Mouse (Mus musculus) embryo, embryonic 9.5 days (tissue): ENCODE results near the gene Vezf1.
"Not testable (repeated sequence)": the region's sequence is repeated elsewhere in the genome, so short reads cannot be mapped to it uniquely, and the experiment has no call there.

ENCODE experiments used
- DNase-seq: peaks from one replicate; pipeline ENCODE4 v3.0.0-alpha.2; 2017; ENCODE audit errors: extremely low spot score

Gene Vezf1

DNA sequence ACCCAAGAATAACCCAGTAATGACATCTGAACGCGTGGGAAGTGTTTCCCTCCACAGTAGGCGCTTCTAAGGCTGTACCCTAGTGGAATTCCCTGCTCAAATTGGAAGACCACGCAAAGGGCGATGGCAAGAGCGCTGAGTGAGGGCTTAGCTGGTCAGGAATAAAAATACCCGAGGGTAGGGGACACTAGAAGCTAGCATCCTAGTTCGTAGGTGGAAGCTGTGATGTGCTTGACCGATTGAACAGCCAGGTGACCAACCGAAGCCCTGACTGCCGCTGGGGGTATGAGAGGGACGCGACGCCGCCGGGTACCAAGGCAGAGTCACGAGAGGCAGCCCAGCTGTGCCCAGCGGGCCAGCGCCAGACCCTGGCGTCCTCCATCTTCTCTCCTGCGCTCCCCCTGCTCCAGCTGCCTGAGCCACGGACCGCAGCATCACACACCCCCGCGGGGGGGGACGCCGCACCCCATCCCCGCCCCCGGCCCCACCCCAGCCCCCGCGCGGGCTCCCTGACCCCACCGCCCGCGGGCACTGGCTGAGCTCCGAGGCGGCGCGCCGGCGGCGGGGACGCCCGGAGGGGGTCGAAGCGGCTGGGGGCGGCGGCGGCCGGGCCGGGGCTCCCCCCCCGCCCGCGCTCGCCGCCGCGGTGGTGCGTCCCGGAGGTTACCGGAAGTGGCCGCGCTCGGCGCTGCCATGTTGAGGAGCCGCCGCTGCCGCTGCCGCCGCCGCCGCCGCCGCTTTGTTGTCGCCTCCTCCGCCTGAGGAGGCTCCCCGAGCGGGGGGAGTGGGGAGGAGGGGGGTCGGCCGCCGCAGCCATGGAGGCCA lies at the start of gene Vezf1:
Vezf1 (plus strand) TSS at position 694 of the 825 bp plus-strand sequence.
- DNase-seq = peak; percentile 89

DNA sequence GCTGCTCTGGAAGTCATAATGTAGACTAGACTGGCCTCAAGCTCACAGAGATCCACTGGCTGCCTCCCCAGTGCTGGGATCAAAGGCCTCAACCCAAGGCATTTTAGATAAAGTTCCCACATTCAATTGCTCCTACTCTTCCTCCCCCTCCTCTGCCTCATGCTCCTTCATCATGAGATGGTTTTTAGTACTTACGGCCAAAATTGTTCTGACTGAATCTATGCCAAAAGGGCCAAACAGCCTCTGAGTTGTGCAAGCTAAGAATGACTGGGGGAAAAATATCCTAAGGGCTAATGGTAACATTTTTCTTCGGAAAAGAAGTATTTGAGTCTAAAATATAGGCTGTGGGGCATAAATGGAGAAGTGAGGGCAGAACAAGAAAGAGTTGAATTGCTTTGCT lies 44.1 kb upstream of the Vezf1 start:
- no peak for DNase-seq

DNA sequence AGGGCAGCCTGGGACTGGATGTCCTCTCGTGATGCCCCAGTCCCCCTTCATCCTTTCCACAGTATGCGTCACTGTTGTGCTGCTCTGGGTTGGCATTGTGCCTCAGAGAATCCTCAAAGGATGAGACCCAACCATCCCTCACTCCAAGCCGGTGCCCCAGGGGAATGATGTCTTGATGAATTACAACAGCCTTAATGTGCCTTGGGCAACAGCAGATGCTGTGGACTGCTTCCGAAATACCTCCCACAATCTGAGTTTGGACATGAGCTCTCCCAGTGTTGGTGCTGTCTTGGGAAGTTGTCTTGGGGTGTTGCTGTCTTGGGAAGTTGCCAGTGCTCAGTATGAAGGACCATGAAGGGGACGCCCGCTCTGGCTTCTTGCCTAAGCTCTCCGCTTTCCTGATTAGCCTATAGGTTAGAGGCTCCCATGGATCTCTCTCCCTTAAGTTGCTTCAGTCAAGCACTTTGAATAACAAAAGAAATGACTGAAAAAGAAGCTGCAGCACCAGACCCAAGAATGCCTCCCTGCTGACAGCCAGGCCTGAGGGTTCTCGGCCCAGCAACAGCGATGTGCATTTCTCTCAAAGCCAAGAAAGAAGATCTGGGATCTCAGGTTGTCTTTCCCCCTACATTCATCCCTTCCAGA lies 40.6 kb upstream of the Vezf1 start:
- DNase-seq = no peak

DNA sequence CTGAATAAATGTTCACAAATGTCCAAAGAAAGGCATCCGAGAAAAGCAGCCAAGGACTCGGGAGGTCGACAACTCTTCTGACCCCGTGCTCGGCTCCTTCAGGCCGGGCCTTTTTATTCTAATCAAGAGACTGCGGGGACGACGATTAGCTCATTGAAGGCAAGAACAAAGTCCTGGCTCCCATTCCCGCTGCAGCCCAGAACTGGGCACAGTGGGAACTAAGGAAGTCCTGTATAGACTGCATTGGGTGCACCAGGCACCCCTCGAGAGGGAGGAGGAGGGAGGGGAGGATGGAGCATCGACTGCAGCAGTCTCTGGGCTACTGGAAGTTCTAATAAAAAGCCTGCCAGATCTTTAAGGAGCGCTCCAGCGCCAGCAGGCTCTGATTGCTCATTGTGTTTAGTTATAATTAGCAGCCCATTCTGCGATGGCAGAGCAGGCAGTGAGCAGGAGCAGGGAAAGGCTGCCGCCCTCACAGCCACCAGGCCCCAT lies 39.8 kb upstream of the Vezf1 start:
- peak; percentile 35 for DNase-seq

DNA sequence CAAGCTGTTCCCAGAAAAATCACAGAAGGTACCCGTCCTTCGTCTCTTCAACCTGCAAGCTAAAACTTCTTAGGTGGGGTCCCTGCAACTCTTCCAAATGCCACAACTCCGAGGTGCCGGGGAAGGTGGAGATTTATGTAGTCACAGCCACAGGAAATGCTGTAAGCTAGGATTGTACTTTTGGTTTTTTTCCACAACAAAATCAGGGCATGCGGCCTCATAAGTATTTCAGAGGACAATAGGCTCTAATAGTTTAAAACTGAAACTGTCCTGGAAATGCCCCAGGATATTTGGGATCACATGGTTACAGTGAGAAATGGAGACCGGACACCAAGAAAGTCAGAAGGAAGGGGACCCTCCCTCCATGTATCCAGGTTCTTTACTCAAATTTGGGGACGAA lies 37.9 kb upstream of the Vezf1 start:
- no peak for DNase-seq

DNA sequence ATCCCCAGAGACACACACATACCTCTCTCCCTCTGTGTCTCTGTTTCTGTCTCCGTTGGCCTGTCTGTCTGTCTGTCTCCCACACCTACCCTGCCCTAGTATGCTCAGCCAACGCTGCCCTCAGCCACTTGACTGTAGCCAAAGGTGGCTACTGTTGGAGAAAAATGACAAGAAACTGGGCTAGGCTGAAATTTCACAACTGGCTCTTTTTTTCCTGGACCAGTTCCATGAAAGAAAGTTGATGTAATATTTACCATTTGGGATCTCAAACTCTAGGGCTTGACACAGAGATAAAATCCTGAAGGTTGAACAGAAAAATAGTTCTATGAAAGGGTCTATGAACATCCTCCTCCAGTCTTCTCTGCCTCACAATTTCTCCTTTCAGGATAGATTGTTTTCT lies 37.2 kb upstream of the Vezf1 start:
- DNase-seq = no peak

DNA sequence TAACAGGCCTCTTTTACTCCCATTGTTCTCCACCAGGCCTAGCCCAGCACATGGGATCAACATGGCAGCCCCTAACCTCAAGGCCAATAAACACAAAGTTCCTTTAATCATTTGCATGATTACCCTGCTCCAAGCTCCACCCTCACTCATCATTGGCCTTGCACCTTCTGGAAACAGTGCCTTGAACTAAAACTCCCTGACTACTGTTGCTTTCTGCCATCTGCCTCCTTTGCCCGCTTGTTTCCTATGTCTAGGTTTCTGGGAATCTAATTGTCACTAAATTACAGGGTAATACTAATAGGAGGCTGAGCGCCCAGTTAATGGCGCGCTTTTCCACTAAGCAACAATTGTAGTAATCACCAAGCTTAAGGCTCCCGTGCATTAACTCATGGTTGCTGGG lies 36.3 kb upstream of the Vezf1 start:
- no peak for DNase-seq

DNA sequence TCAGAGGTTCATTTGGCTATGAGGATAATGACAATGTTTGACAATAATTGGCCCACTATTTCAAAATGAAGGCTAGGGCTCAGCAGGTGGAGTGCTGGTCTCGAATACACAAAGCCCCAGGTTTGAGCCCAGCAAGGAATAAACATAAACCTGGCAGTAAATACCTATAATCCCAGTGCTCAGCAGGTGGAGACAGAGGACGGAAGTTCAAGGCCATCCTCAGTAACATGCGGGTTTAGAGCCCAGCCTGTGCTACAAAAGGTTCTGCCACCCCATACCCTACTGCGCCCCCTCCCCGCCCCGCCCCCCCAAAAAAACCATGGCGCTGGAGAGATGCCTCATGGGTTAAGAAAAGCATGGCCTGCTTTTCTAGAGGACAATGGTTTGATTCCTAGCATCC lies 32.1 kb upstream of the Vezf1 start:
- no peak for DNase-seq

DNA sequence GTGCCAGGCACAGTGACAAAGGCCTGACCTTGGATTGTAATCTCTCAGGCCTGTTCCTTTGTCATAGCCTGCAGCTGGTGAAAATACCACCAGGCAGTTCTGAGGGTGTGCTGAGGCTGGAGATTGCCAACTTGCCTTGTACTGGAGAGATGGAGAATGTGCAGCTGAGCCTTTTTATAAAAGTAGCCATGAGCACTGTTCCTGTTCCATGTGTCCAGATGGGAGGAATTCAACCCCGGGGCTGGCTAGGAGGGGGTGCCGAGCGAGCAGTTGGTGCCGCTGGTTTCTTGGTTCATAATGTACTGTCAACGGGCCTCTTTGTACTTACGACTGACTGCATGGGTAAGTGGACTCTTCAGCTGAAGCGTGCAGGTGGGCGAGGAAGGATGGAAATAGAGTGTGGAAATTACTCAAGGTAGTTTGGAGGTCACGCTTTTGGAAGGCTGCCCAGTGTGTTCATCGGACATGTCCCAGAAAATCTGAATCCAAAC lies 31.3 kb upstream of the Vezf1 start:
- no peak for DNase-seq

DNA sequence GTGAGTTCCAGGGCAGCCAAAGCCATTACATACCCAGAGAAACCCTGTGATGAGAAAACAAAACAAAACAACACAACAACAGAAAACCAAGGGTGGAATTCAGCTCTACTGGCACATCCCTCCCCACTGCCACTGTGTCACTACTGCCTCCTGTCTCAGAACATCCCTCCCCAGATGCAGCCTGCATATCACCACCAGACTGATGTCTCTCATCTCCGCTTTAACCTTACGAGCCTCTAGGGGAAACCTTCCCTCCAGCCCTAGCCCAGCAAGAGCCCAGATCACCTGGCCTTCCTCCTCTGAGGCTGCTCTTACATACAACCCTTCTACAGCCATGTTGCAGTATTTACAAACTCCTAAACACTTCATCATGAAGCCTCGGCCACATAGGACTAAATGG lies 30.7 kb upstream of the Vezf1 start:
- DNase-seq = no peak

DNA sequence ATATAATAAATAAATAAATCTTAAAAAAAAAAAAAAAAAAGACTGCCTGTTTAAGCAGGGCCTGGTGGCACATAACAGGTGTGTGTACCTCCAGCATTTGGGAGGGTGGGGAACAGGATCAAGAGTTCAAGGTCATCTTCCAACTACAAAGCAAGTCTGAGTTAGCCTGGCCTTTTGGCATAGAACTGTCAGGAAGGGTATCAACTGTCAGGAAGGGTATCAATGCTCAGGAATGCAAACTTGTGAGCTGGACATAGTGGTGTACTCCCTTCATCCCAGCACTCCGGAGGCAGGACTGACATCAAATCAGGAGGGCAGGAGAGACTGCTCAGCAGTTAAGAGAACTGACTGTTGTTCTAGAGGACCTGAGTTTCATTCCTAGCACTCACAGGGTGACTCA lies 29.0 kb upstream of the Vezf1 start:
- DNase-seq = no peak

DNA sequence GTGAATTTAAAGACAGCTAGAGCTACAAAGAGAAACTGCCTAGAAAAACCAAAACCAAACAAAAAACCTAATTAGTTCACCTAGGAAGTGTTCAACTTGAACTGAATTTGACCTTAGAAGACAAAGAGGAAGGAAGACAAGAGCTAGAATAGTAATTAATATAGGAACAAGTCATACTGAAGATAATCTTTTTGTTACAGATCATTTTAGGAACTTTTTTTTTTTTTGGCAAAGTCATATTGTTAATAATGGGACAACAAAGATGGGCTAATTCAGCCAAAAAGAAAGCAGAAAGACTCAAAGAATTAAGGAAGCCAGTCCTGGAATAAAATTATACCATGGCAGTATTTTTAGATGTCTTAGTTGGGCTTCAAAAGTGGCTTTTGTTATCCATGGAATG lies 23.8 kb upstream of the Vezf1 start:
- DNase-seq = no peak

DNA sequence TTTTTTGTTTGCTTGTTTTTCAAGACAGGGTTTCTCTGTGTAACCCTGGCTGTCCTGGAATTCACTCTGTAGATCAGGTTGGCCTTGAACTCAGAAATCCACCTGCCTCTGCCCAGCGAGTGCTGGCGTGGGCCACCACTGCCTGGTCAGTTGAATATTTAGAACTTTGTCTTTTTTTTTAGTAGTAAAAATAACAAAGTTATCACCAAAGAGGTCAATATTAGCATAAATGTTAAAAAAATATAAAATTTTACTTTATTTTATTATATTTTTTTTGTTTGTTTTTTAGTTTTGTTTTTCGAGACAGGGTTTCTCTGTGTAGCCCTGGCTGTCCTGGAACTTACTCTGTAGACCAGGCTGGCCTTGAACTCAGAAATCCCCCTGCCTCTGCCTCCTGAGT lies 22.9 kb upstream of the Vezf1 start:
- DNase-seq = not testable (repeated sequence)

DNA sequence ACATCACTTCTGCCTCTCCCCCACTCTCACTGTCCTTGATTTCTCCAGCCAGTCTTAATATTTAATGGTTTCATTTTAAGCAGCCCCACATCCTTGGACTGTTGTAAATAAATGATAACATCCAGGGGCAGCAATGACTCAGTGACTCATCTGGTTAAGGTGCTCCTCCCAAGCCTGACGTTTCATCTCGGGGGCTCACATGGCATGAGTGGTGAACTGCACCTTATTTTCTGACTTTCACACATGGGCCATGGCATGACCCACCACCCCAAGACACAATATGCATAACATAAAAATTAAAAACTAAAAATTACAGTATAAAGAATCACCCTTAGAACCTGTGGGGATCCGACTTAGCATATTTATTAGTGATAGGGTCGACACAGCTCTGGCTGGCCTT lies 22.2 kb upstream of the Vezf1 start:
- DNase-seq = no peak

DNA sequence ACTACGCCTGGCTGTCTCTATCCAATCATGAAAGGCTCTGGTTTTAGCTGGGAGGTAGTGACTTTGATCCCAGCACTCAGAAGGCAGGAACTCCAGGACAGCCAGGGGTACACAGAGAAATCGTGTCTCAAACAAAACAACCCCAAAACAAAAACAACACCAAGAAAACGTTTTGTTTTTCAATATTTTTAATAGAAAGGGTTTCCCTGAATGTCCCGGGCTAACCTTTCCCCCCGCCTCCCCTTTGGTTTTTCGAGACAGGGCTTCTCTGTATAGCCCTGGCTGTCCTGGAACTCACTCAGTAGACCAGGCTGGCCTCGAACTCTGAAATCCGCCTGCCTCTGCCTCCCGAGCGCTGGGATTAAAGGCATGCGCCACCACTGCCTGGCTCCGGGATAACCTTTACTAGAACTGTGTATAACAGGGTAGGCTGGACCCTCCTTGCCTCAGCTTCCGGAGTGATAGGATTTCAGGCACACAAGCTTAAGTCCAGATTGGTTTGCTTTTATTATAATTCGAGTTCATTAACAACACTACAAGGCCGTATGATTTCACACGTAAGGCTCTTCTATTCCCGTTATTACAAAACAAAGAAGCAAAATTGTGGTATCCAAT lies 21.6 kb upstream of the Vezf1 start:
- DNase-seq = no peak

DNA sequence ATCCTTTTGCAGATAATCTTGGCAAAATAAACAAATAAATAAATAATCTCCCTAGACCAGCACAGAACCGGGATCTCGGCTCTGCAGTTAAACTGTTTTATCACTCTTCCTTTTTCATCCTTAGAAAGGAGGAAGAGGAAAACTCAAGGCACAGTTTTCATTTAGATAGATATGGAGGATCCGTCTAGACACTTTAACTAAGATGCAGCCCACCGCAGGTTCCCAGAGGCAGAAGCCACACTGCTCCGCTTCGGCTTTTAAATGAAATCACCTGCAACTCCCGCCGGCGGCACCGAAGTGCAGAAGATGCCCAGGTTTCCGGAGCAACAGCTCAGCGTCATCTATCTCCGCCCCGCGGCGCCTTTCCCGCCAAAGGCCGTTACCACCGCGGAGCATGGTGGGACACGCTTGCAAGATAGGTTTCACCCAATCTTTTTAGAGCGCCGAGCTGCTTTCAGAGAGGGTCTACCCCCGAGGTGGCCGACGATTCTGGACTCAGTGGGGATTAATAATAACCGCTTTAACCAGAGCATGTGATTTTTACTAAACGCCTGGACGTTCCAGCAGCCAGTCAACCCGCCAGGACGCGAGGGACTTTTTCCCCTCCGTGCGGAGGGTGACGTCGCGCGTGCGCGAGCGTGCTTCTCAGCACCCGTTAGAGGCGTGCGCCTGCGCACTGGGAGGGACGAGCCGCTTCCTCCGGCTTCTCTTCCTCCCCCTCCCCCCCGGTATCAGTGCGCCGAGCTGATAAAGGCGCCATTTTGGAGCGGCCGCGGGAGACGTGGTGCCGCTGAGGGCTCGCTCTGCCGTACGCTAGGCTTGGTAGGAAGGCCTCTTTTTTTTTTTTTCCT lies 20.9 kb upstream of the Vezf1 start, which contains the start of gene Srsf1:
Srsf1 (plus strand) TSS at position 430 of the 851 bp plus-strand sequence.
- DNase-seq = peak; percentile 98

DNA sequence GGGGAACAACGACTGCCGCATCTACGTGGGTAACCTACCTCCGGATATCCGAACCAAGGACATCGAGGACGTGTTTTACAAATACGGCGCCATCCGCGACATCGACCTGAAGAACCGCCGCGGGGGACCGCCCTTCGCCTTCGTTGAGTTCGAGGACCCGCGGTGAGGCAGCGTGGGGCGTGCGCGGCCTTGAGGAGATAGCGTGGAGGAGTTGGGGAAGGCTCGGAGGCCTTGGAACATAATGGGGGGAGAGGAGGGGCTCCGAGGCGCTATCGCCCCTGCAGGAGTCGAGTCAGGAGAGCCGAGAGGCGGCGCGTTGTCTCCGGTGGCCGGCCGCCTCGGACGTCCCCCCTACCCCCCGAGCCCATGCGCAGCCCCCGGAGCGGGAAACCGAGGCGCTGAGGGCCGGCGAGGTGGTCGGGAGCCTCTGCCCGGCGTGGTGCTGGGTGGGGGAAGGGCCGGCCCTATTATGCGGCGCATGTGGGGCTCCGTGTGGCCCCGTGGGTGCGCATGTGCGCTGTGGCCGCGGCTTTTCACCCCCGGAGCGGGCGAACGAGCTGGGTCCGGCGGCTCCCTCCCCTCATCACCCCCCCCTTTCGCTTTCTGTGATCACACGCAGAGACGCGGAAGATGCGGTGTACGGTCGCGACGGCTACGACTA lies 20.1 kb upstream of the Vezf1 start:
- DNase-seq = peak; percentile 73

DNA sequence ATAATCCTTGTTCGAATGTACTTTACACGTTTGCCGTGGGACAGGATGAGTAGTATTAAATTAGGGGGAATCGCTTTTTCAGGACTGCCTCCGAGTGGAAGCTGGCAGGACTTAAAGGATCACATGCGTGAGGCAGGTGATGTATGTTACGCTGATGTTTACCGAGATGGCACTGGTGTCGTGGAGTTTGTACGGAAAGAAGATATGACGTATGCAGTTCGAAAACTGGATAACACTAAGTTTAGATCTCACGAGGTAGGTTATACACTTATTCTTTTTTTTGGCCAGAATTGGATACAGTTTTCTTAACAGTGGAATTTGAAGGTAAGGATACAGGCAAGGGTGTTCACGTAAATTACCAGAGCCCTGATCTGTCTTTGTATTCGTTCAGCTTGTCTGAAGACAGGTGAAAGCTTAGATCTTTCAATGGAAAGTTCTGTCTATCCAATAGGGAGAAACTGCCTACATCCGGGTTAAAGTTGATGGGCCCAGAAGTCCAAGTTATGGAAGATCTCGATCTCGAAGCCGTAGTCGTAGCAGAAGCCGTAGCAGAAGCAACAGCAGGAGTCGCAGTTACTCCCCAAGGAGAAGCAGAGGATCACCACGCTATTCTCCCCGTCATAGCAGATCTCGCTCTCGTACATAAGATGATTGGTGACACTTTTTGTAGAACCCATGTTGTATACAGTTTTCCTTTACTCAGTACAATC lies 19.0 kb upstream of the Vezf1 start:
- DNase-seq = no peak

DNA sequence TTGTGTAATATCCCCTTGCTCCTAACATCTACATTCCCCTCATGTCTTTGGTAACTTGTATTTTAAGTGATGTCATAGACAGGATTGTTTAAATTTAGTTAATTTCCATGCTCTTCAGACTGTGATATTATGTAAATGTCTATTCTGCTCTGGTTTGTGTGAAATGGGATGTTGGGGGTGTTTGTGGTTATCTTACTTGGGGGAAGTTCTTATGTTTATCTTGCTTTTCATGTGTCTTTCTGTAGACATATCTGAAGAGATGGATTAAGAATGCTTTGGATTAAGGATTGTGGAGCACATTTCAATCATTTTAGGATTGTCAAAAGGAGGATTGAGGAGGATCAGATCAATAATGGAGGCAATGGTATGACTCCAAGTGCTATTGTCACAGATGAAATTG lies 18.3 kb upstream of the Vezf1 start:
- DNase-seq = no peak

DNA sequence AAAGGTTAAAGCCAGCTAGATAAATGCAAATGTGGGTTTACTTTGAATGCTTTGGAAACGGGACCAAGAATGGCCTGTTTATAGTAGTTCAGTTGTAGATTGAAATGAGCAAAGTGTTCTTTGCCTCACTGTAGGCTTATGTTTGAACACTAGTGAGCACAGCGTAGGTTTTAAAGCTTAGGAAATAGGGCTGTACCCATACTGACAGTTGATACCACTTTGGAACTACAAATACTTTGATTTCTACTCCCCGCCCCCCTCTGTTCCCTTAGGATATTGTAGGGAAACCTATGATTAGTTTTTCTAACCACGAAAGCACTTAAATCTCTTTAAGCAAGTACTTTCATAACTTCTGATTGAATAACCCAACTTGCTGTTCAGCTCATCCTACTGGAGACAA lies 15.4 kb upstream of the Vezf1 start:
- DNase-seq = no peak

DNA sequence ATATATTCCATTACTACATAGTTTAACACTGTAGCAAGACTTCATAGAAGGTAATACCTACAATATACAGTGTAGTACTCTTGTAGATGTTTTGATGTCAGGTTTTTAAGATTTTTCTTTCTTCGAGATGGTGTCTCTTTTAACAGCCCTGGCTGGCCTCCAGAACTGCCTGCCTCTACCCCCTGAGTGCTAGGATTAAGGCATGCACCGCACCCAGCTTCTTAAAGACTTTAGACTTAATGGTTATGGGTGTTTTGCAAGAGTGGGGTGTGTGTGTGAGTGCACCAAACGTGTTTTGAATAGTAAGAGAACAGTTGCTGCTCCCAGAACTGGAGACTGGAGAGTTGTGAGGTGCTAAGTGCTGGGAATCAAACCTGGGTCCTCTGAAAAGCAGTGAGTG lies 14.3 kb upstream of the Vezf1 start:
- no peak for DNase-seq
